Mouse (Mus musculus) layer of hippocampus, adult 2 months (tissue): ENCODE results near the gene Anapc11. TPM values are rescaled to one million over a fixed set of nuclear protein-coding genes. Genes with fewer than 3 reads are reported as not detected.
A peak's percentile ranks its signal among the peaks of the same experiment; 100 is the strongest.

Experiments used
- DNase-seq, 2 experiments: peaks; one replicate each; pipeline ENCODE4 v3.0.0; 2022; ENCODE audit warnings: low spot score in 2 of 2
- H3K27ac ChIP-seq: fragments of 200-600 bp; 2 replicates; pipeline ENCODE4 v1.8.1; 2022
- H3K4me3 ChIP-seq: fragments of 200-600 bp; 2 replicates; pipeline ENCODE4 v1.8.1; 2022; ENCODE audit warnings: mild to moderate bottlenecking
- CTCF ChIP-seq: fragments of 200-600 bp; conservative IDR thresholded peaks from 2 replicates; pipeline ENCODE4 v1.8.1; 2022; ENCODE audit warnings: antibody characterized with exemption, mild to moderate bottlenecking, moderate library complexity
- total RNA-seq, 2 experiments: library from RNA; stranded (reverse); gene quantifications; 2 replicates each; pipeline ENCODE4 v1.2.3; 2021

The Anapc11 gene
- total RNA-seq, 2 experiments from 2014 or later, result 87.1 to 89.6 TPM

- Histone ChIP-seq H3K27ac (peak overlapping the region; percentile 94), H3K4me3 (peak overlapping the region; percentile 78)
- no peak for DNase-seq
- no peak for TF ChIP-seq CTCF
Measured at GRCm38 (mm10) chr11:120616617-120617294, 18.5 kb downstream of the Anapc11 start.

GRCm38 (mm10) chr11:120617519-120618112, 19.4 kb downstream of the Anapc11 start, which contains the start of gene Pcyt2:
Gene Pcyt2 (minus strand): TSS chr11:120617936.
- peak; percentile 91 to 93 for DNase-seq
- H3K4me3 ChIP-seq, result peak within 1 kb of the TSS; percentile 78
- no peak for TF ChIP-seq CTCF
- H3K27ac ChIP-seq, result peak within 1 kb of the TSS; percentile 94

- no peak overlapping the region for H3K4me3 ChIP-seq
- DNase-seq, result no peak
- no peak overlapping the region for H3K27ac ChIP-seq
- TF ChIP-seq CTCF, result no peak
Measured at GRCm38 (mm10) chr11:120618619-120619535, 20.7 kb downstream of the Anapc11 start.

- Histone ChIP-seq H3K4me3 (no peak overlapping the region), H3K27ac (no peak overlapping the region)
- TF ChIP-seq CTCF, result no peak
- no peak for DNase-seq
Measured at GRCm38 (mm10) chr11:120620195-120620594, 22.0 kb downstream of the Anapc11 start.

GRCm38 (mm10) chr11:120622805-120623204, 24.6 kb downstream of the Anapc11 start:
- no peak overlapping the region for H3K27ac ChIP-seq
- TF ChIP-seq CTCF, result no peak
- DNase-seq, result no peak
- no peak overlapping the region for H3K4me3 ChIP-seq

- DNase-seq, result peak; percentile 52 to 69
- H3K27ac ChIP-seq, result peak overlapping the region; percentile 86
- H3K4me3 ChIP-seq, result peak overlapping the region; percentile 63
- peak; percentile 83 for TF ChIP-seq CTCF
Measured at GRCm38 (mm10) chr11:120623961-120624679, 25.9 kb downstream of the Anapc11 start.

GRCm38 (mm10) chr11:120624680-120625111, 26.5 kb downstream of the Anapc11 start:
- DNase-seq, result peak; percentile 88

GRCm38 (mm10) chr11:120625152-120625775, 27.0 kb downstream of the Anapc11 start, which contains the start of gene Sirt7:
Gene Sirt7 (minus strand): TSS chr11:120625240.
- DNase-seq, result no peak
- TF ChIP-seq CTCF, result no peak
- Histone ChIP-seq H3K27ac (peak within 1 kb of the TSS; percentile 86), H3K4me3 (peak within 1 kb of the TSS; percentile 63)

More at GRCm38 (mm10) chr11:120624680-120625111, 26.5 kb downstream of the Anapc11 start:
- H3K27ac ChIP-seq, result peak overlapping the region; percentile 86
- H3K4me3 ChIP-seq, result peak overlapping the region; percentile 63
- TF ChIP-seq CTCF, result no peak

GRCm38 (mm10) chr11:120626785-120627467, 28.7 kb downstream of the Anapc11 start:
- Histone ChIP-seq H3K4me3 (no peak overlapping the region), H3K27ac (no peak overlapping the region)
- DNase-seq, result no peak
- TF ChIP-seq CTCF, result no peak

GRCm38 (mm10) chr11:120627468-120628300, 29.5 kb downstream of the Anapc11 start:
- no peak for TF ChIP-seq CTCF
- no peak overlapping the region for H3K4me3 ChIP-seq
- H3K27ac ChIP-seq, result no peak overlapping the region
- DNase-seq, result no peak
